Mouse (Mus musculus) kidney, postnatal 36 days (tissue): ENCODE measurements at regions not wholly inside any gene's neighbourhood (a gene's known extent, or its start where the extent isn't known, plus 50 kb on each side); places are given as distances from the start of the nearest gene placed in this dataset.

Source experiments
- DNase-seq, 2 experiments: peaks; one replicate each; pipeline ENCODE4 v3.0.0; 2021 to 2022; ENCODE audit warnings: mixed read lengths in 2 of 2

DNA sequence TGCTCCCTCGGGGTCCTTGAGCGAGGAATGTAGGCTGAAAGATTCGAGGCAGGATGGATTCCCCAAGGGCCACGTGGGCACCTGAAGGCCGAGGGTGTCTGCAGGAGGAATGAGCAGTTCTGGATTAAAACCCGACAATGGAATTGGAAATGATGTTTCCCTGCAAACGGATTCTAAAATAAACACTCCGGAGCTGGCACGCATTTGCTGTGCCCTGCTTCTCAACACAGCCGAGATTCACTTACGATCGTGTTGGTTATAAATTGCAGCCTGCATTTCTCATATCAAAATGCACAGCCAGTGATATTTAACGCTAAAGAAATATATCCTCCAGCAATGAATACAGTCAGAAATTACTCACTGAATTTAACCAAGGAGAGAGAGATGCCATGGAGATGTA, 169.4 kb upstream of the Fam19a5 start:
- no peak for DNase-seq

DNA sequence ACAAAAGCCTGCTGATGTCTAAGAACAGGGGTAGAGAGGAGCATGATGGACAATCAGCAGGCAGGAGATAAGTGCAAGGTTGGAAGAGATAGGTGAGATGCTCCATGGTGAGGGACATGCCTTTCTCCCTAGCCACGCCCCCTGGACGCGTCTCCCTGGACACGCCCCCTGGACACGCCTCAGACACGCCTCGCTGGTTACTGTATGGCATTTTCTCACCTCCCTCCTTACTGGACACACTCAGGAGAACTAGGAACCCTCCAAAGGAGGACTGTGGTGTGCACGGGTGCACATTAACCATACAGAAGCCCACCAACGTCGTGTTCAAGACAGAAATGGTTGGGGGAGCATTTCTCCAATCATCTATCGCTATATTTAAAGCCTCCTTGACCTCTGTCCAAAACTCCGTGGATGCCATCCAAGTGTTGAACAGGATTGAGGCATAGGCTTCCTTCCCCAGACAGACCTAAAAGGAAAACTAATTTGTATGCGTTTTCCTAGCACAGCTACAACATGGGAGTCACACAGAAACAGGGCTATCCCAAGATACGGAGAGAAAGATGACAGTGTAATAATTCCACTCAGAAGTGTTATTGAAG, 168.4 kb upstream of the Fam19a5 start:
- DNase-seq, result no peak

DNA sequence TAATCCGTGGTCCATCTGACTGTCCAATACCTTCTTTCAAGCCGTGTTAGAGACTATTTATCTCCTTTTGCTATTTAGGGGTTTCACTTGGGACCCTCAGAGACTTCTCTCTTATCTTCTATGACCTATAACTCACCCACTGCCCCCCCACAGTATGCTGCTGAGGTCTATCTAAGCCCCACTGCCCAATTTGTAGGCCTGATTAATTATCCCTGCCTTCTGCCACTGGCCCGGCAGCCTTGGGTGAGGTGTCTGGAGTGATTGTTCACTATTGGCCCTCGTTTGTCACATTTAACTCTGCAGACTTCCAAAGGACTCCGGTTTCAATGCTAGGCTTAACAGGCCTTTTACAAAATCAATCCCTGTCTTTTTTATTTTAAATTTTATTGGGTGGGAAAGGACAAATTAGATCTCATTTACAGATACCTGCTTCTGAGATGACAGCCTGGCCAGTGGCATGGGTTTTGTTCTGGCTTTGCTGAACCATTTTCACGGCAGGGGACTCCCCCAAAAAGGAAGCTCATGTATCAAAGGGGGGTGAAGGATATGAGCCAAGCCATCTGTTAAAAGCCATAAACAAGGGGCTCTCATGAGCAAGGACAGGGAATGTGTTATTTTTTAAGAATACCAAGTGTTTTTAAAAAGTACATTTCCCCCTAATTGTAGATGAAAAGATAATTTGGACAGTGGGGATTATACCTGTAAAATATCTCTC, 160.4 kb upstream of the Fam19a5 start:
- no peak for DNase-seq

DNA sequence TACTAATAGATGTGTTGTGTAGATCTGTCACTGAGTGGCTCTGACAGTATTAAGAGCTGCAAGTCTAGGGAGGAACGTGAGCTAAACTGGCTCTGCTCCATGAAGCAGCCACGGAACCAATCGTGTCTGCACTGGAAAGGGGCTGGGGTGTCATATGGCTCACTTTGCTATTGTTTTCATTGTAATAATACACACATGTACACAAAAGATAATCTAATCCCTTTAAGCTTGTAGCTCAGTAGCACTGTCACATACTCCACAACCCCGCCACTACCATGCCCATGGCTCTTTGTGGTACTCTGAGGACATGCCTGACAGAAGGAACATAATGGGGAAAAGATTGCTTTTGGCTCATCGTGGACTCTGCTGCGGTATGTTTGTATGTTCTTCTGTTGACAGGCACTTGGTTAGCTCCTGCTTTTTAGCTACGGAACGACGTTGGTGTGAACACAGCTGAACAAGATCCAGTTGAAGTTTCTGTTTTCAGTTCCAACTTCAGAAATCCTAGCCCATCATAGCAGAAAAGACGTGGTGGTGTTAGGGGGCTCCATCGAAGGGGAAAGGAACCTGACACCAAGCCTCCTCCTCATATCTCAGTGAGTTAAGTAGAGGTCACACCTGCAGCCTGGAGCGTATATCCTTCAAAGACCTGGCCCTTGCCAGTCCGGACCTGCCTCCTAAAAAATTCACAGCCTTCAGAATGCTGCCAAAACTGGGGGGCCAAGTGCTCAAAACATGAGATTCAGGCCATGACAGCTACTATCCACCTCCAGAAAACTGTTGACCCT, 159.6 kb upstream of the Fam19a5 start:
- DNase-seq, result no peak

DNA sequence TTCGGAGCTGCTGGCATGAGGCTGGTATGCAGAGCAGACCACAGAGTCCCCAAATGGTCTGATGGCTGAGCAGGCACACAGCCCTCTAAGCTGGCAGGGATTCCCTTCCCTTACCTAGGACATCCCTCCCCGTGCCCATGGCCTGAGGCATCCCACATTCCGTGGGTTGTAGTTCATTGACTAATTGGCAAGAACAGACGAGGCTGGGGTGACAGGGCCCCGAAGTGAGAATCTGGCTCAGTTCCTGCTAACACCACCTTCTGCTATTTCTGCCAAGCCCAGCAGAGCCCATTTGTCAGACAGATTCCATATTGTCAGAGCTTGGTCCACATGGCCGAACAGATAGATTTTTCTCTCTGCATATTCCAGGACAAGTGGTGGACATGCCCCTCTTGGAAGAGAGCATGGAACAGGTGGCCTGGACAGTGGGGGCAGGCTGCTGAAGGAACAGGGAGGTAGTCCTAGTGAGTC, 157.6 kb upstream of the Fam19a5 start:
- no peak for DNase-seq

DNA sequence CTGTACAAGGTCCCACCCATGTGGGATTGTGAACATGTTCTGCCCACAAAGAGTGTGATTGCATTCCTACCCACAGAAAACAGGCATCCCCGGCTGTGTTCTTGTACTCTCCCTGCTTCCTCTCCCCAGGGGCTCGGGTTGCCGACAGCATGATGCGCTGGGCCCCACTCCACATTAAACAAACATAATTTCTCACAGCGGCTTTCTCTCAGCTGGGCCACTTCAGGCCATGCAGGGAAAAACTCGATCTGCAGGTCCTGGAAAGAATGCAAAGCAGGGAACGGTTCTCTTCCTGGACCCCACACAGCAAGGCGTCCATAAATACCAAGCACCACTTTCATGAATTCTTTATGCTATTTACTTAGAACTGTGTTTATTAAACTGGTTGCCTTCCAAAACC, 152.7 kb upstream of the Fam19a5 start:
- DNase-seq, result no peak

DNA sequence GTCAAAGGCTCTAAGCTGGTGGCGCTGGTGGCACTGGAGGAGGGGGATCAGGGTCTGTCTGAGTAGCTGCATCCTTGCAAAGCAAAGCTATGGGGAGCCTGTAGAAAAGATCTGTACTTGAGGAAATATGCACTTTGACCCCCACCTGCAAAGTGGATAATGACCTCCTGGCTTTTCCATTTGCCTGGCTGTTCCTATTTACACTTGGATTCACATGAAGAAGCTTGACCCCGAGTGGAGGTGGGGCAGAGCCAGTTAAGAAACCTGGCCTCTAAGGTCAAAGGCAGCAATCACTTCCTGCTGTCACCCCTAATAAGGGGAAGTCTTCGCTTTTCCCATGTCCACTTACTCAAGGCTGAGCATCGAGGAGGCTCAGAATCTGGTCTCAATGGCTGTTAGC, 145.7 kb upstream of the Fam19a5 start:
- DNase-seq, result peak; percentile 66 to 82

DNA sequence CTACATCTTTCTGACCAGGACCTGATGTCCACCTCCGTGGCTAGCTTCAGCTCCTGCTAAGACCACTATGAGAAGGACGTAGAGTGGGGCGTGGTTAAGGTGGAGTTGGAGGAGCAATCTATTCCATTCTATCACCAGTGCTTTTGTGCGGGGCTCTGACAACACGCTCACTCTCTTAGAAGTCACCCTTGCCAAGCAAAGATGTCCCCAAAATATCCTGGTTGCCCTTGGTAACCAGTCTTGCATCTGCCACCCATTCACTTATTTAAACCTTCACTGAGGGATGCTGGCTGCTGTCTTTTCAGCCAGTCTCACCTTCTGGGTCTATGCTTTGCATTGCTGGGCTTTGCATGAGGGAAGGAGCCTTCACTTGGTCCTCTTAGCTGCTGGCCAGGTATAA, 138.4 kb upstream of the Fam19a5 start:
- DNase-seq, result no peak

DNA sequence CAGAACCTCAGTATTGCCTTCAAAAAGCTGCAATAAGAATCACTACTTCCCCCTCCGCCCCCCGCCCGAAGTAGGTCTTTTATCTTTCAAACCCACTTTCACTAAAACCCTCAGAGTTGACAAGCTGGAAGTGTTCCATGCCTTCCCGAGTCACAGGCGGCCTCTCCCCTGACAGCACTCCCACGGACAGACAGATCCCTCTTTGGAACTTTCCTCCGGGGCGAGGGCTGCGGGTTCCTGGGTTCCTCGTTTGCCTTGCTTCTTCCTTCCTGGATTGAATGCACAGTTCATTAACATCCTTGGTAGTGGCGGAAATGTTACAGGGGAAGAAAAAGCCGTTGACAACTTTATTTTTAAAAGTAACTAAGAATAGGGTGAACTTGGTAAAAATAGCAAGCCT, 132.1 kb upstream of the Fam19a5 start:
- DNase-seq, result no peak

DNA sequence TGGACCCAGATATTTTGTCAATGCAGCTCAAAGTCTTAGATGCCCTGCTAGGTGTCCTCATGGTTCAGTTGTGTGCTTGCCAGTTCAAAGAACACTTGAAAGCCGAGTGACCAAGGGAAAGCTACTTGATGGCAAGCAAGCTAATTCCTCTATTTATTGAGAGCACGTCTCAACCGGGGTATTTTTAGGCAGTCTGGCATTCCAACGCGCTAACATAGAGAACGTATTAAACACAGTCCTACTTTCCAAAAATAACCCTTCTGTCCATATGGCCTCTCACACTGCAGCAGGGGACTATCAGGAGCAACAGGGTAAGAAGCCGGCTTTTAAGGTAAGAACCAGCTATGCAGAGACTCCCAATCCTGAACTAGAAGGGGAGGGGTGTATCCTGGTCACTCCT, 128.1 kb upstream of the Fam19a5 start:
- DNase-seq, result no peak

DNA sequence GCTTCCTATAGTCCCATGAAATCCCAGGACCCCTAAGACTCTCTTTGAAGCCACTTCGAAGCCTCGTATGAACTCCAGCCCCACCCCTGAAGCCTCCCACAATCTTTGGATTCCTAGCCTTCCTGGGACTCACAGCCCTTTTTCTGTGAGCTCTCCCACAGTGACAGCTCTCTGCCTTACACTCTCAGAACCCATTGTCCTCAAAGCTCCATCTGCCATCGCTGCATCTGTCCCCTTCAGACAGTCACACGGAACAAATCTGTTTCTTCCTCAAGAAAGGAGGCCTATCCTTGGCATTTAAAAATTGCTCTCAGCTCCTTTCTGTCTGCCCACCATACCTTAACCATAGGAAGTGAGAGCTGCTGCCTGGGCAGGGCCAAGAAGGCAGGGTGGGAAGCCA, 122.4 kb upstream of the Fam19a5 start:
- DNase-seq, result no peak

DNA sequence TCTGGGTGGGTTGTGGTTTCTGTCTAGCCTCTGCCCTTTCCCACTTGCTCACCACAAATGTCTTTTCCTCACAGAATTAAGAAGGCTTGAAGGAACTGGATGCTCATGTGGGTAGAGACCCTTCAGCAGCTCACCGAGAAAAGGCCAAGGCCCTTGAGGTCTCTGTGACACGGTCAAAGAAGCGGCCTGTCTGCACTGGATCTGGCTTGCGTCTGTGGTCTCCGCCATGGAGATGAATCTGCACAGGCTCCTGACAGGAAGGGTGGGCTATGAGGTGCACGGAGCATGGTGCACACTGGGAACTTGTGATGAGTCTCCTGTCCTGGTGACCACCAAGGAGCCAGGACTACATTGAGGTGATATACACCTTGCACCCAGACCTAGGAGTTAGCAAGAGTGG, 110.8 kb upstream of the Fam19a5 start:
- DNase-seq, result no peak

DNA sequence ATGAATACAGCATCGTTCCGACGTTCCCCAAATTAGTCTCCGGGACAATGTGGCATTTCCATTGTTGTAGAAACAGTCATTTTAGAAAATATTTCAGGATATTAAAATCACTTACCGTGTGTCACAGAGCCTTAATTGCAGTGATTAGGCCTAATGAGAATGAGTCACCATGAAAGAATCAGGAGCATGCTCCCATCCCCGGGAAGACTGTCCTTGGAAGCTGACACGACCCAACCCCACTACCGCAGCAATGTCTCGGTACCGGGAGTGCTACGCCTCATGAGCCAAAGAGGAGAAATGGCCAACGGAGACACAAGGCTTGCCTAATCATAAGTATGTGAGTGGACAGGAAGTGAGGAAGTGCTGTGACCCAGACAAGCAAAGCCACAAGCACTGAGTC, 110.2 kb upstream of the Fam19a5 start:
- no peak for DNase-seq

DNA sequence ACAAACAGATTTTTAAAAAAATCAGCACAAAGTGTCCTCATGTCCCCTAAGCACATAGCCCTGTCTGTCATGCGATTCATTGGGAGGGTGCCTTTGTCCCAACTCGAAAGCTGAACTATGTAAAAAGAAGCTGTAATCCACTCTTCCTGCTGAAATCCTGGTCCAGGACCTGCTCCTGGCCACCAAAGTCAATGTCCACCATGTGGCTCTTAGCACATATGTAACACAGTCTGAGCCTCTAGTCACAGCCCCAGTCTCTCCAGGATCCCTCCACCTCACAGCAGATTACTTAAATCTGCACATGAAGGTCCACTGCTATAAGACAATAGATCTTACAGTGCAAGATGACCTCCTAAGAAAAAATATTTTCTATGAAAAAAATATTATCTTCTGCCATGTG, 108.5 kb upstream of the Fam19a5 start:
- DNase-seq, result no peak

DNA sequence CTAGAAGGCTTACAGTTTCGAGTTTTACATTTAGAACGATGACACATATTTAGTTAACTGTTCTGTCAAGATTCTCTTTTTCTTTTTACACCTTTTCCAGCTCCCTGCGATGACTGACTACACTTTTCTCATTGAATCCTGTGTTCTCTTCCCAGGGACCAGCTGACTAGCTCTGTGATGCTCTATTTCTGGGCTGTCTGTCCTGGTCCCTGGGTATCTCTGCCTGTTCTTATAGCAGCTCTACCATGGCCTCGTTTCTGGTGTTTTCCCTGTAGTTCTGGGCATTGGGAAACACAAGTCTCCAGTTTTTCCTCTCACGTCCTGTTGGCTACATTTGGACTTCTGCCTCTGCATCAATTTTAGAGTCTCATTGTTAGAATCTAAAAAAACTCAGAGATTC, 106.5 kb upstream of the Fam19a5 start:
- DNase-seq, result no peak

DNA sequence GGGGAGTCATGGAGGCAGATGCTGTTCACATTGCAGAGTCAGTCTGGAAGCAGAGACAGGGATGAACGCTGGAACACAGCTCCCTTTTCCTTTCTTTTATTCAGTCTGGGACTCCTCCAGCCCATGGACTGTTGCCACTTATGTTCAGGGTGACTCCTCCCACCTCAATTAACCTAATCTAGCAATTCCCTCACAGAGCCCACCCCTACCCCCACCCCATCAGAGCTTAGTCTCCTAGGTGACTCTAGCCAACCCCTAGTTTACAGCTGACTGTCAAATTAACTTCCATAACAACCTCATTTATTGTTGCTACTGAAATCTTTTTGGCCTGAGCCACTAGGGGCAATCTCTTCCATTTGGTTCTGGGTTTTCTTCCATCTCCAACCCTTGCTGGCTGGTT, 85.2 kb upstream of the Fam19a5 start:
- no peak for DNase-seq

DNA sequence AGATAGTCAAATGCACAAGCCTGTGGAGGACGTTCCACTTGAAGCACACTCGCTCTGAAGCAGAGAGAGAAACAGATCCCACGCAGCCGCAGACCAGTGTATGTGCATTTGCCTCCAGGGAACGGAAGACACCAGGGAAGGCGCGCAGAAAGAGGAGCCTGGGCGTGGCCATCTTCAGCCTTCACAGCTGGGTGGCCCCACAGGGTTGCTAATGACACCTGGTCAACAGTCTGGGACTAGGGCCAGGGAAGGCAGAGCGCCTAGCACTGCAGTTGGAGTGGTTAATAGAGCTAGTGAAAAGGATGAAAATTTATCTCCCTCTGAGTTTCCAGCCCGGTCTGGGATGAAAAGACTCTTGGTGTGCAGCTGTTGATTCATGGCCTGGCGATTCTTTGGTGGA, 67.9 kb upstream of the Fam19a5 start:
- DNase-seq, result no peak

DNA sequence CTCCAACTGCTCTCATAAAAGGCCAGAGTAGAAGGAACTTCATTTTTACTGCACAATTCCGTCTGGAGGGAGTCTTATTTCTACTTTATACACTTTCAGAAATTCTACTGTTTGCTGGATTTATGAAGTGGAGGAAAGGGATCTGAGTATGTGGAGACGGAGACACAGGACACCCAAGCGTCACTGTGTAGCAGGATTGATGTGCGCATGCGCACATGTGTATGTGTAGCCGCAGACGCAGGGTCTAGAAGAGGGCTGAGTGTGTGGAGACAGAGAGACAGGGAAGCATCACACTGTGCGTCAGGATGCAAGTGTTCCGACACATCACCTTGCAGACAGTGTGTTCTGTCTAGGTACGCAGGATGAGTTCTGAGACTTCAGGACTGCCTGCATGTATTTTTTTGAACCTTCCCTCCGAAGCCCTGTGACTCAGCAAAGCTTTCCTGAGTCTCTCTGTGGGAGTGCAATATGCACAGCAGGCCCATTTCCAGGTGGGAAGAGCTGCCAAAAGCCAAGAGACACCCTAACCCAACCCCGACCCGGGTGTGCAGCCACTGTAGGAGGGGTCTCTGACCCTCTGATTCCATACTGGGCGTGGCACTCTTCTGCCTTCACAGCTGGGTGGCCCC, 67.1 kb upstream of the Fam19a5 start:
- DNase-seq, result no peak

DNA sequence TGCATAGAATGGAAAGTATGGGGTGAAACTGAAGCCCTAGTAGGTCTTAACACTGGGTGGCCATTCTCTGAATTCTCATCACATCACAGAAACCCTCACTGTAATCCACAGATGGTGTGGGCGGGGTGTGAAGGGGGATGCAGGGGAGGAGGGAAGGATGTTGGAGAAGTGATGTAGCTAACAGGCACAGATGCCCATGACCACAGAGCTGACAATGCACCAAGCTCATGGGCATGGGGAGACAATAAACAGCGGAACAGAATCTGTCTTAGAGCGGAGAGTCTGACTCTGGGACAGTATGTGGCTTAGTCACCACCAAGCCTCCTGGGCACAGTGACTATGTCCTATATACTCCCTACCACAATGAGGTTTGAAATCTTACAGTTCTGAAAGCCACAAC, 63.3 kb upstream of the Fam19a5 start:
- no peak for DNase-seq
